Mouse (Mus musculus): ENCODE measurements around the gene Zfp185. TPM values are rescaled to one million over a fixed set of nuclear protein-coding genes. Genes with fewer than 3 reads are reported as not detected.
"Not testable (repeated sequence)": the region's sequence is repeated elsewhere in the genome, so short reads cannot be mapped to it uniquely, and the experiment has no call there.

The Zfp185 gene
- polyA plus RNA-seq, 1 experiment = 6.7 TPM

GRCm38 (mm10) chrX:73061528-73061927 lies 74.4 kb downstream of the Zfp185 start:
- no peak for TF ChIP-seq POLR2A (IDR thresholded peaks at IDR 0.05; ENCODE audit: low read depth, low read length)
- no peak for TF ChIP-seq CTCF (conservative IDR thresholded peaks at IDR 0.05; ENCODE audit: insufficient read depth, insufficient read length, low read depth, low read length)
- no peaks in the 10 kb centered on the region for H3K36me3 ChIP-seq (ENCODE audit: control insufficient read depth, insufficient read depth, low read length)
- 94% methylated on average over 1 of the region's 1 CpGs for WGBS
- no peak overlapping the region for H3K4me3 ChIP-seq (ENCODE audit: insufficient read depth, low read depth, low read length)
- no peak for DNase-seq
- no peaks in the 10 kb centered on the region for H3K4me1 ChIP-seq (ENCODE audit: control insufficient read depth, insufficient read depth, low read length)
- H3K27me3 ChIP-seq (replicated peaks; ENCODE audit: control insufficient read depth, insufficient read depth, low read length) = no peaks in the 10 kb centered on the region
- no peak overlapping the region for H3K27ac ChIP-seq (ENCODE audit: insufficient read depth, low read depth, low read length)

DNA sequence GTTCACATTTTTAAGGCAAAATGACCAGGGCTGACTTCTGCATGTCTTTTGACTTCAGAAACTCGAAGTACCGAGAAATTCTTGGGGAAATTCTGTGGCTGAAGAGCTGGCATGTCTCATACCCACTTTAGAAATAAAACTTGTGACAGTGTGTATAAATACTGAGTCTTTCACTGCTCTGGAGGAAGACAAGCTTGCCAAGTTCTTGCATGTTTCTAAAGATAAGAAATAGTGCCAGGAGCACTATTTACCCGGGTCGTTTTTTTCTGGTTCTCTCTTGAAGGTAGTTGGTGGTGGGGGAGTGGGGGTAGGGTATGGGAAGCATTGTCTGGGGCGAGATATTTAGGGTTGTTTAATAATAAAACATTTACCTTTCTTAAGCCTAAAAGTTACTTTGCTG lies 75.2 kb downstream of the Zfp185 start:
- H3K27me3 ChIP-seq (replicated peaks; ENCODE audit: control insufficient read depth, insufficient read depth, low read length) = no peaks in the 10 kb centered on the region
- WGBS = 51% methylated on average over 5 of the region's 5 CpGs
- no peaks in the 10 kb centered on the region for H3K36me3 ChIP-seq (ENCODE audit: control insufficient read depth, insufficient read depth, low read length)
- no peak for DNase-seq
- TF ChIP-seq POLR2A (IDR thresholded peaks at IDR 0.05; ENCODE audit: low read depth, low read length) (no peak), CTCF (conservative IDR thresholded peaks at IDR 0.05; ENCODE audit: insufficient read depth, insufficient read length, low read depth, low read length) (no peak)
- H3K4me1 ChIP-seq (ENCODE audit: control insufficient read depth, insufficient read depth, low read length) = no peaks in the 10 kb centered on the region
- no peak overlapping the region for H3K27ac ChIP-seq (ENCODE audit: insufficient read depth, low read depth, low read length)
- H3K4me3 ChIP-seq (ENCODE audit: insufficient read depth, low read depth, low read length) = no peak overlapping the region

DNA sequence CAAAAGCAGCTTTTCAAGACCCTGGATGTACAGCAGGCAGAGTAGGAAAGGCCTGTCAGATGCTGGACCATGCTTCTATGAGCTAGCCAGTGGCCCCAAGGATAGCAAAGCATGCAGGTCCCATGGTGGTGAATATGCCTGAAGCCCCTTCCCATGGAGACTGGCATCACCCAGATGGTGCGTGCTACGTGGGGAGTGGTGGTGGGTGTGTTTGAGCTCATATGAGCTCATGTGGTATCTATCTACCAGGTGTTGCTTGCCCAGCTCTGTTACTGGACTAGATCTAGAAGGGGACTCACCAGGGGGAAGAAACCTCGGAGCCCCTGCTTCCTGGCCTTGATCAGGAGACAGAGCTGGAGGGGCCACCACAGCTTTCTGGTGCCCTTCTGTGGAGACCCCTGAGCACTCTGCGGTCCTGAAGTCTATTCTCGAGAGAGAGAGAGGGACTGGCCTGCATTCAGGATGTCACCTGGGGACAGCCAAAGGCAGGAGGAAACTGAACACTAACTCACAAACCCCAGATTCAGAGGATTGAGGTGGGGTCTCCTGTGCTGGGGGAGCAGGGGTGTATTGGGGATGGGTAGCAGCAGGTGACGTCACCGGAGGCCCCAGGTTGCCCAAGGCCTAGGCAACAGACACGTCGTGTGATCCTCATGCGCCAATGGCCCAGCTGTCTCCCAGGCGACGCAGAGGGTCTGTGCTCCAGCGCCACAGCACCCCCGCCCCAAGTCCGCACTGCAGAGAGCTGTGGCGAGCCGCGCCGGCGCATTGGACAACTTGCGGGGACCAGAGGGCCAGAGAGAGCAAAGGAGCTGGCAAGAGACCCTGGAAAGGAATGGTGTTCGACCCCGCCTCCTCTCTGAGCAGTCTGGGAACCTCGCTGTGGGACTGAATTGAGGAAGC lies 76.6 kb downstream of the Zfp185 start:
- no peak for DNase-seq

DNA sequence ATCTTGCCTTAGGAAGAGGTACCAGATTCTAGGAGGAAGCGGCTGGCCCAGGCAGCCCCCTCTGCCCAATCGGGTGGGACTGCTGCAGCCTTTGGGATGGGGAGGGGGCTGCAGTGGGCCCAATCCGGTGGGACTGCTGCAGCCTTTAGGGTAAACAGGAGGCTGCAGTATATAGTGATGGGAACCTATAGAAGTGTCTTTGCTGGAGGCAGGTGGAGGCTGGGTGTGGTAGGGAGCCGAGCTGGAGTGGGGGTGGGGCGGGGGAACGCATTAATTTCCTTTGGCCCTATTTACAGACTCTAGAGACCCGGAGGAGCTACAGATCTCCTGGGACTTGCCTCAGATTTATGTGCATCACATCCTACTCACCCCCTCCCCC lies 77.3 kb downstream of the Zfp185 start, which contains the start of gene Pnma3:
Gene Pnma3 (plus strand): TSS at position 373 of the 379 bp plus-strand sequence.
- Histone ChIP-seq H3K4me3 (ENCODE audit: insufficient read depth, low read depth, low read length) (no peak within 1 kb of the TSS), H3K27ac (ENCODE audit: insufficient read depth, low read depth, low read length) (no peak within 1 kb of the TSS), H3K36me3 (ENCODE audit: control insufficient read depth, insufficient read depth, low read length) (no peaks in the 10 kb centered on the region), H3K4me1 (ENCODE audit: control insufficient read depth, insufficient read depth, low read length) (no peaks in the 10 kb centered on the region), H3K27me3 (replicated peaks; ENCODE audit: control insufficient read depth, insufficient read depth, low read length) (no peaks in the 10 kb centered on the region)
- TF ChIP-seq POLR2A (IDR thresholded peaks at IDR 0.05; ENCODE audit: low read depth, low read length) (no peak), CTCF (conservative IDR thresholded peaks at IDR 0.05; ENCODE audit: insufficient read depth, insufficient read length, low read depth, low read length) (no peak)
- WGBS = 14% methylated on average over 7 of the region's 7 CpGs
- no peak for DNase-seq

More for the DNA sequence above, 76.6 kb downstream of the Zfp185 start:
- Histone ChIP-seq H3K36me3 (ENCODE audit: control insufficient read depth, insufficient read depth, low read length) (no peaks in the 10 kb centered on the region), H3K4me1 (ENCODE audit: control insufficient read depth, insufficient read depth, low read length) (no peaks in the 10 kb centered on the region), H3K27ac (ENCODE audit: insufficient read depth, low read depth, low read length) (no peak overlapping the region), H3K4me3 (ENCODE audit: insufficient read depth, low read depth, low read length) (no peak overlapping the region), H3K27me3 (replicated peaks; ENCODE audit: control insufficient read depth, insufficient read depth, low read length) (no peaks in the 10 kb centered on the region)
- WGBS = 38% methylated on average over 17 of the region's 24 CpGs
- TF ChIP-seq POLR2A (IDR thresholded peaks at IDR 0.05; ENCODE audit: low read depth, low read length) = no peak
- TF ChIP-seq CTCF (conservative IDR thresholded peaks at IDR 0.05; ENCODE audit: insufficient read depth, insufficient read length, low read depth, low read length) = no peak

GRCm38 (mm10) chrX:73066765-73067312 lies 79.7 kb downstream of the Zfp185 start:
- not testable (repeated sequence) for H3K36me3 ChIP-seq (ENCODE audit: control insufficient read depth, insufficient read depth, low read length); DNase-seq; H3K4me3 ChIP-seq (ENCODE audit: insufficient read depth, low read depth, low read length); H3K4me1 ChIP-seq (ENCODE audit: control insufficient read depth, insufficient read depth, low read length); H3K27me3 ChIP-seq (replicated peaks; ENCODE audit: control insufficient read depth, insufficient read depth, low read length); H3K27ac ChIP-seq (ENCODE audit: insufficient read depth, low read depth, low read length)
- 67% methylated on average over 1 of the region's 5 CpGs for WGBS

Other genes with a start within 250 kb of the Zfp185 start
- 0.03 TPM in 2 replicates for gene Gabrq, start 162.2 kb upstream of the Zfp185 start, polyA plus RNA-seq (2012; rRNA removed)
- gene Cetn2, start 68.9 kb upstream of the Zfp185 start, polyA plus RNA-seq (2012; rRNA removed) = 12.4 and 22.7 TPM in 2 replicates
- gene Nsdhl, start 68.8 kb upstream of the Zfp185 start, polyA plus RNA-seq (2012; rRNA removed) = 43.7 and 45.7 TPM in 2 replicates
- not detected in 2 replicates for gene Pnma5, start 49.8 kb downstream of the Zfp185 start, polyA plus RNA-seq (2012; rRNA removed)
- gene Pnma3, start 77.4 kb downstream of the Zfp185 start, polyA plus RNA-seq (2012; rRNA removed) = not detected in 2 replicates
- gene Xlr4a, start 95.1 kb downstream of the Zfp185 start, polyA plus RNA-seq (2012; rRNA removed) = 0.17 TPM in 1 of 2 replicates, not detected in the other
- 0.08 and 0.22 TPM in 2 replicates for gene Xlr3a, start 109.8 kb downstream of the Zfp185 start, polyA plus RNA-seq (2012; rRNA removed)
- gene Gm14685, start 129.7 kb downstream of the Zfp185 start, polyA plus RNA-seq (2012; rRNA removed) = 0.07 TPM in 1 of 2 replicates, not detected in the other
- not detected in 2 replicates for gene Xlr5b, start 161.5 kb downstream of the Zfp185 start, polyA plus RNA-seq (2012; rRNA removed)
- 0.16 TPM in 1 of 2 replicates, not detected in the other for gene DXBay18, start 162.1 kb downstream of the Zfp185 start, polyA plus RNA-seq (2012; rRNA removed)
- not detected in 2 replicates for gene Spin2d, start 189.7 kb downstream of the Zfp185 start, polyA plus RNA-seq (2012; rRNA removed)
- gene Xlr3b, start 204.9 kb downstream of the Zfp185 start, polyA plus RNA-seq (2012; rRNA removed) = 0.56 and 1.5 TPM in 2 replicates
- 0.38 TPM in 1 of 2 replicates, not detected in the other for gene Xlr4b, start 227.0 kb downstream of the Zfp185 start, polyA plus RNA-seq (2012; rRNA removed)
- gene F8a, start 241.0 kb downstream of the Zfp185 start, polyA plus RNA-seq (2012; rRNA removed) = 7.6 and 9.9 TPM in 2 replicates